Mouse (Mus musculus): Measurements from ENCODE around the gene Gm5269. TPM values are rescaled to one million over a fixed set of nuclear protein-coding genes. Genes with fewer than 3 reads are reported as not detected.

Gm5269 gene
- total and polyA plus RNA-seq, 3 experiments, result 2.2 TPM; not detected in 2

GRCm38 (mm10) chr1:45920703-45921102 is 30.6 kb upstream of the Gm5269 start:
- Histone ChIP-seq H3K9ac (ENCODE audit: insufficient read depth, low read depth) (no peak overlapping the region), H3K4me2 (ENCODE audit: insufficient read depth, low read depth, poor library complexity, severe bottlenecking) (no peak overlapping the region), H3K79me2 (replicated peaks; ENCODE audit: control insufficient read depth, extremely low read depth, insufficient read depth, poor library complexity, severe bottlenecking) (no peaks in the 10 kb centered on the region), H3K4me1 (ENCODE audit: control insufficient read depth in 1 of 2, insufficient read depth in 2 of 2) (peaks cover 0 to 4% of the 10 kb centered on the region in 2 experiments; a peak in 1 of 4 replicates), H3K36me3 (replicated peaks in 1 of 2; ENCODE audit: control insufficient read depth in 1 of 2, insufficient read depth in 1 of 2, low read length in 1 of 2) (no peaks in the 10 kb centered on the region), H3K4me3 (replicated peaks in 1 of 3; ENCODE audit: low read depth in 2 of 3, low read length in 2 of 3, poor library complexity in 1 of 3) (no peak overlapping the region), H3K27ac (ENCODE audit: insufficient read depth, low read depth) (no peak overlapping the region), H3K27me3 (replicated peaks) (no peaks in the 10 kb centered on the region), H3K9me3 (replicated peaks; ENCODE audit: low read length) (no peaks in the 10 kb centered on the region)
- TF ChIP-seq RCOR1 (conservative IDR thresholded peaks at IDR 0.05; ENCODE audit: low read depth, low read length) (no peak), CTCF (conservative IDR thresholded peaks at IDR 0.05 in 1 of 2, IDR thresholded peaks at IDR 0.05 in 1 of 2; ENCODE audit: low read depth in 2 of 2, low read length in 2 of 2) (no peak), JUND (conservative IDR thresholded peaks at IDR 0.05; ENCODE audit: low read depth, low read length) (no peak)
- in situ Hi-C loops (cut with MboI; ENCODE audit: low pct_ligation_motif_present, low pct_unique_long_range_greater_than_20kb, low sequenced_read_pairs), result no loop called here
- DNase-seq (ENCODE audit: extremely low read depth), result no peak
- dilution Hi-C loops (cut with MboI; ENCODE audit: extremely low pct_ligation_motif_present, extremely low pct_unique_long_range_greater_than_20kb, low sequenced_read_pairs), result no loop called here

GRCm38 (mm10) chr1:45919752-45920151 is 29.7 kb upstream of the Gm5269 start:
- no peak overlapping the region for H3K4me2 ChIP-seq (ENCODE audit: insufficient read depth, low read depth, poor library complexity, severe bottlenecking)
- no peak overlapping the region for H3K27ac ChIP-seq (ENCODE audit: insufficient read depth, low read depth)
- H3K4me3 ChIP-seq (replicated peaks in 1 of 3; ENCODE audit: low read depth in 2 of 3, low read length in 2 of 3, poor library complexity in 1 of 3), result no peak overlapping the region
- no peaks in the 10 kb centered on the region for H3K27me3 ChIP-seq (replicated peaks)
- no peaks in the 10 kb centered on the region for H3K79me2 ChIP-seq (replicated peaks; ENCODE audit: control insufficient read depth, extremely low read depth, insufficient read depth, poor library complexity, severe bottlenecking)
- H3K9ac ChIP-seq (ENCODE audit: insufficient read depth, low read depth), result no peak overlapping the region
- H3K9me3 ChIP-seq (replicated peaks; ENCODE audit: low read length), result no peaks in the 10 kb centered on the region
- in situ Hi-C loops (cut with MboI; ENCODE audit: low pct_ligation_motif_present, low pct_unique_long_range_greater_than_20kb, low sequenced_read_pairs), result no loop called here
- dilution Hi-C loops (cut with MboI; ENCODE audit: extremely low pct_ligation_motif_present, extremely low pct_unique_long_range_greater_than_20kb, low sequenced_read_pairs), result no loop called here
- H3K36me3 ChIP-seq (replicated peaks in 1 of 2; ENCODE audit: control insufficient read depth in 1 of 2, insufficient read depth in 1 of 2, low read length in 1 of 2), result no peaks in the 10 kb centered on the region
- TF ChIP-seq ZNF384 (IDR thresholded peaks at IDR 0.05; ENCODE audit: low read depth, low read length) (no peak), ZMIZ1 (IDR thresholded peaks at IDR 0.05; ENCODE audit: low read depth, low read length) (no peak), MAFK (IDR thresholded peaks at IDR 0.05; ENCODE audit: insufficient replicate concordance, low read length) (no peak), NRF1 (IDR thresholded peaks at IDR 0.05; ENCODE audit: low read depth, low read length) (no peak), USF1 (IDR thresholded peaks at IDR 0.05; ENCODE audit: low read depth, low read length) (no peak), ELF1 (IDR thresholded peaks at IDR 0.05; ENCODE audit: low read depth, low read length) (no peak), HCFC1 (IDR thresholded peaks at IDR 0.05; ENCODE audit: low read depth, low read length) (no peak)
- no peak for DNase-seq (ENCODE audit: extremely low read depth)
- H3K4me1 ChIP-seq (ENCODE audit: control insufficient read depth in 1 of 2, insufficient read depth in 2 of 2), result peaks cover 0 to 4% of the 10 kb centered on the region in 2 experiments; a peak in 1 of 4 replicates

DNA sequence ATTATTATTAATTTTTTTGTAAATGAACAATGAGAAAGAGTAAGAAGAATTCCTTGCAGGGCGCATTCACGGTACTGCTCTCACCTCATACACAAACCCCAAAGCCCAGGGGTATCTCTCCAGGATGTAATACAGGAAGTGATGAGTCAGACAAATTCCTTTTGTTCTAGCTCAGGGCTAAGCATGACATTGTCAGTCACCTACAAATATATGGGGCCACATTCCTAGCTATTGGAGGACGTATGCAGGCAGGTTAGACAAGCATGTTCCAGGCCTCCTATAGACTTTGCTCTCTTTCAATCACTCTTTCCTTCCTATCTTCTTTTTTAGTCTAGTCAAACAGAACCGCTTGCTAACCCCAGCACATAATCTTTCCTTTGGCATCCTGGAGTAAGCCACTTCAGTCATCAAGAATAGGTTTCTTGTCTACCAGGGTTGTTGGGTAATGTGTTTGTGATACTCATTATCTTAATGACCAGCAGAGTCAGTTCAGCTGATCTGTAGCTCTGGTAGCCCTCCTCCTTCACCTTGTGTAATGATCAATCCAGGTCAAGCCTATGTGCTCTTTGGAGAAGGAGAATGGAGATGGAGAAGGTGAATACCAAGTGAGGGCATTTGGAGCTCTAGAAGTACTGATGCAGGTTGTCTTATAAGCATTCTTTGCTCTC is 27.2 kb upstream of the Gm5269 start:
- DNase-seq (ENCODE audit: extremely low read depth), result no peak
- H3K27ac ChIP-seq (ENCODE audit: insufficient read depth, low read depth), result no peak overlapping the region
- H3K4me3 ChIP-seq (replicated peaks in 1 of 3; ENCODE audit: low read depth in 2 of 3, low read length in 2 of 3, poor library complexity in 1 of 3), result no peak overlapping the region
- TF ChIP-seq SIN3A (IDR thresholded peaks at IDR 0.05; ENCODE audit: low read length), result no peak
- TF ChIP-seq JUN (IDR thresholded peaks at IDR 0.05; ENCODE audit: insufficient read depth, low read depth, low read length), result no peak
- TF ChIP-seq CHD1 (IDR thresholded peaks at IDR 0.05; ENCODE audit: low read depth, low read length), result no peak
- dilution Hi-C loops (cut with MboI; ENCODE audit: extremely low pct_ligation_motif_present, extremely low pct_unique_long_range_greater_than_20kb, low sequenced_read_pairs) (no loop called here), in situ Hi-C loops (cut with MboI; ENCODE audit: low pct_ligation_motif_present, low pct_unique_long_range_greater_than_20kb, low sequenced_read_pairs) (no loop called here)
- no peak overlapping the region for H3K4me2 ChIP-seq (ENCODE audit: insufficient read depth, low read depth, poor library complexity, severe bottlenecking)
- H3K9me3 ChIP-seq (replicated peaks; ENCODE audit: low read length), result no peaks in the 10 kb centered on the region
- H3K4me1 ChIP-seq (ENCODE audit: control insufficient read depth in 1 of 2, insufficient read depth in 2 of 2), result peaks cover 0 to 4% of the 10 kb centered on the region in 2 experiments; a peak in 1 of 4 replicates
- H3K27me3 ChIP-seq (replicated peaks), result no peaks in the 10 kb centered on the region
- no peaks in the 10 kb centered on the region for H3K36me3 ChIP-seq (replicated peaks in 1 of 2; ENCODE audit: control insufficient read depth in 1 of 2, insufficient read depth in 1 of 2, low read length in 1 of 2)
- H3K79me2 ChIP-seq (replicated peaks; ENCODE audit: control insufficient read depth, extremely low read depth, insufficient read depth, poor library complexity, severe bottlenecking), result no peaks in the 10 kb centered on the region
- H3K9ac ChIP-seq (ENCODE audit: insufficient read depth, low read depth), result no peak overlapping the region

Measured in CH12.LX (cell line).